Mouse (Mus musculus): Measurements from ENCODE around the gene Tmem164. TPM values are rescaled to one million over a fixed set of nuclear protein-coding genes. Genes with fewer than 3 reads are reported as not detected.
"Not testable (repeated sequence)": the region's sequence is repeated elsewhere in the genome, so short reads cannot be mapped to it uniquely, and the experiment has no call there.

Gene Tmem164
- 10 to 100 TPM; 30.6 to 58.6 (median 43.1) TPM for total RNA-seq (2022)

DNA sequence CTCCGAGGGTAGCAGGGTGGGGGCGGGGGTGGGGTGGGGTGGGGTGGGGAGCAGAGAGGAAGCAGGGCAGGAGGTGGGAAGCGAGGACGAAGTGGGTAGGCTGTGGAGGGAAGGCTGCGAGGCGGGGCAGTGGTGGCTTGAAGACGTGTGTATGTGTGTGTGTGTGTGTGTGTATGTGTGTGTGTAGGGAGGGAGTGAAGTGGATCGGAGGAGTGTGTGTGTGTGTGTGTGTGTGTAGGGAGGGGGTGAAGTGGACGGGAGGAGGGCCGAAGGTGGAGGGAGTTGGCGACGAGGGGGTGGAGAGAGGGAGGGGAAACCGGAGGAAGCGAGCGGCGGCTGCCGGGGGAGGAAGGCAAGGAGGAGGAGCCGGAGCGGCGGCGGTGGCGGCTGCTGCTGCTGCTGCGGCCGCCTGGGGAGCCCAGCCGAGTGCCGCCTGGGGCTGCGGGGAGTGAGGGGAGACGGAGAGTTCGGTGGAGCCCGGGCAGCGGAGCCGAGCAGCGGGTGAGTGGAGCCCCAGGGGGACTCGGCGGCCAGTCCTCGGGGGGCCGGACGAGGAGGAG, at the start of gene Tmem164:
TSS of gene Tmem164 (plus strand) at position 351 of the 560 bp plus-strand sequence.
- DNase-seq = peak; percentile 80

GRCm38 (mm10) chrX:142632990-142633389, 48.2 kb upstream of the Tmem164 start:
- not testable (repeated sequence) for DNase-seq

GRCm38 (mm10) chrX:142647202-142647601, 34.0 kb upstream of the Tmem164 start:
- no peak for DNase-seq

DNA sequence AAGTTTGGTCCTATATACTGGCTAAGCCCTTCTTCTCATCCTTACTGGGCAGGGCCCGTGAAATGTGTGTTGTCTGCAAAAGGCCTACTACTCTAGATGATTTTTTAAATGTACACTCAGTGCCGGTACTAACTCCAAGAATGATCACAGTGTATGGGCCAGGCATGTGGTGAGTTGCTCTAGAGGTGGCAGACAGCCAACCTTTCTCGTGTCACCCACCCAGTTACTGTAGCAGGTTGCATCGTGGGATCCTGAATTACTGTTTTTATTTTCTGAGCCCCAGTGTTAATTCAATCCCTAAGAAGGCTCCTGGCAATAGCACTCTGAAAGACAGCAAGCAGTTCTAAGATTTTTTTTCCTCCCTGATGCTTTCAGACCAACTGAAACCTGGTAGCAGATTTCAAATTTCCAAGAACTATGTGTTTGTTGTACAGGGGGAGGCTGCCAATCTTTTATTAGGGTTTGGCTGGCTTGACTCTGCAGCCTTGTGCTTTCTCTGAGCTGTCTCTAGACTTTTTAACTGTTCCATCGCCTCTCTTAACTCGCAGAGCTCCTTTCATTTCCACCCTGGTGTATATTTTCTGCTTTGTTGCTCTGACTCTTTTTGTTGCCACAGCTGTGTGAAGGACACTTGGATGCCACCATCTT, 31.0 kb upstream of the Tmem164 start:
- DNase-seq = no peak

DNA sequence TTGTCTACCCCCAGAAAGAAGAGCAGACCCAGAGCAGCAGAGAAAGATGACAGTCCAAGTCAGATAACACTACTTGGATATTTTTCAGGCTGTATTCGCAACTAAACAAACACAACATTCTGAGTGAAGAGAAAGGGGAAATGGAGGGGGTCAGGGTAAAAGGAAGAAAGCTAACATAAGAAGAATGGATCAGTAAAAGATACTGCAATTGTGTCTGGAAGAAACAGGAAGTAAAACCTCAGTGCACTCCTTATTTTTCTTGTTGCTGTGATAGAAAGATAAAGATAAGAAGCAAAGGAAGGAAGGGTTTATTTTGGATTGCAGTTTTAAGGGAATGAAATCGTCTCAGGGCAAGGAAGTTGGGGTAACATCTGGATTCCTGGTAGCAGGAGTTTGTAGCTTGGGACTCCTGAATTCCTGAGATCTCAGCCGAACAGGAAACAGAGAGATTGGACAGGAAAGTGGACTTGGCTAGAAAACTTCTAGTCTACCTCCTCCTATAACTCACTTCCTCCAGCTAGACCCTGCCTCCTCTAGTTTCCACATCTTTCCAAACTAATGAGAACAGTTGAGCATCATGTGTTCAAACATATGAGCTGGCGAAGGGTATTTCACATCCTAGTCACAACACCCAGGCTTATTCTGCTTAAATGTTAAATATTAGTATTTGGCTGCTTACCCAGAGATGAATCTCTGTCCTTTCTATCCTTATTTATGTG, 16.3 kb upstream of the Tmem164 start:
- no peak for DNase-seq

DNA sequence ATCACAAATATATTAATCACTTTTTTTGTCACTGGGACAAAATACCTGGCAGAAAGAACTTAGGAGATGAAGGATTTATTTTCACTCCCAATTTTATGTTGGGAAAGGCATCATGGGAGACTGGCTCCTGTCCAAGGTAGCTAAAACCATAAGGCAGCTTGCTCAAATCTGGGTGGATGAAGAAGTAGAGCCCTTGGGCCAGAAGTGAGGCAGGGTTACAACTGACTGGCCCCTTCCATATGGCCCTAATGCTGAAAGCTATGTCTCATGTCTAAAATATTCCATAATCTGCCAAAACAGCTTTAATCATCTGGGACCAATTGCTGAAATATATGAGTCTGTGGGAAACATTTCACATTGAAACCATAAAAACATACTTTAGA, 15.8 kb upstream of the Tmem164 start:
- no peak for DNase-seq

GRCm38 (mm10) chrX:142669312-142670091, 11.7 kb upstream of the Tmem164 start:
- DNase-seq = no peak

- no peak for DNase-seq
Measured at GRCm38 (mm10) chrX:142670121-142670520, 11.1 kb upstream of the Tmem164 start.

GRCm38 (mm10) chrX:142671141-142671540, 10.1 kb upstream of the Tmem164 start:
- no peak for DNase-seq

GRCm38 (mm10) chrX:142672701-142673100, 8.5 kb upstream of the Tmem164 start:
- DNase-seq = no peak

DNA sequence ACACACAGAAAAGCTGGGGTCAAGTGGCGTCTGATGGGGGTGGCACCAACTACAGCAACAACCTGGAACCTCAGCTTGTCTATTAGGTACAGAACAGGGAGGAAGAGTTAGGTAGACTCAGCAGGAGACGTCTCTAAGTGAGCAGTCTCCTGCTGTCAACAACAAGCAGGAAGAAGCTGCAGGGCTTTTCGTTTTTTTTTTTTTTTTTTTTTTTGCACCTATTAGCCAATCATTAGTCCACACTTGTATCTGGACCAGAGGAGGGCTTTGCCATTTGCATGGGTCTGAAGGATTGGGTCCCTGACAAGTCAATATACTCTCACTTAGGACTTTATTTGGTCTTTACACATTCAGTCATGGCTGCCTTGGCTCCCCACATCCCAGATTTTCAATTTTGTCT, 4.0 kb upstream of the Tmem164 start:
- no peak for DNase-seq

GRCm38 (mm10) chrX:142678499-142679474, 2.4 kb upstream of the Tmem164 start:
- no peak for DNase-seq

DNA sequence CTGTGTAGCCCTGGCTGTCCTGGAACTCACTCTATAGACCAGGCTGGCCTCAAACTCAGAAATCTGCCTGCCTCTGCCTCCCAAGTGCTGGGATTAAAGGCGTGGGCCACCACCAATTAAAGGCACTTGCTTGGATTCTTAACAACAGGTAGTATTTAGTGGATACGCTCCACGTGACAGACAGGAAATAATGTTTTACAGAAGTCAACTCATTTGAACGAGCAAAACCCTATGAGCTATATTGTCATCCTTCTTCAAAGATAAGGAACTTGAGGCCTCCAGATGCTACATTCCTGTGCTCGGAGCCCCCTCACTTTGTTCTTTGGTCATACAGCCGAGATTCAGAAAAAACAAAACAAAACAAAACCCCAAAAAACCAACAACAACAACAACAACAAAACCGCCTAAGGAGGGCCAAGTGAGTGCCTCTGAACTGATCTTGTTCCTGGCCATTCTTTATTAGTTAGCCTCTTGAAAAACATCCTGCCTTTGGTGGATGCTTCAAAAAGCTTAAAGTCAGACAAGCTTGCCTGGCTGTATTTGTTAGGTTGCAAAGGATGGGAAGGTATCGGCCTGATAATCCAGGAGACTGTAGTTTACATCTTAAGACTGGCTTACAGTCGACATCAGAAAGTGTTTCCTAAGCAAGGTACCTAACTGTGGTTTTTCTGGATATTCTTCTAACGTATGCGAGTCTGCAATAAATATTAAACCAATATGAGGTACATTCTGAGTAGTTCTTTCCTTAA, 1.5 kb upstream of the Tmem164 start:
- DNase-seq = no peak

GRCm38 (mm10) chrX:142680391-142681055, 683 bp upstream of the Tmem164 start:
- no peak for DNase-seq

DNA sequence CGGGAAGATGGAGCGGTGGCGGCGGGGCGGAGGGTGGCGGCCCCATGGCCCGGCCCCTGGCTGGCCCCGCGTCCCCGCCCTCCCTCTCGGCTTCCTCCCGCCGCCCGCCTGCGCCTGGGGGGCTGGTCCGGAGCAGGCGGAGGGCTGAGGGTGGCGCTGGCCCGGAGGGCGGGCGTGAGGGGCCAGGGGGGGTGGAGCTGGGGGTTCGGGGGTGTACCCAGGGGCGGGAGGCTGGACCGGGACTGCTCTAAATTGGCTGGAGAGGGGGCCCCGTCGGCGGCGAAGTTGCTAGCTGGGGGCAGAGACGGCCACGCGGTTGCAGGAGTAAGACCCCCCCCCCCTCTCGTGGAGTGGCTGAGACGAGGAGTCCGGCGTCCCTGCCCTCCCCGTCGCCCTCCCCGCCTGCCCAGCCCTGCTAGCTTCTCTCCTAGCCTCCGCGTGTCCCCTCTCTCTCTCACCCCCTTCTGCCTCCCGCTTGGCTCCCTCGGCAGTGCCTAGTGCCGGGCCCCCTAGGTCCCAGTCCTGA, 473 bp downstream of the Tmem164 start:
- peak; percentile 37 for DNase-seq

DNA sequence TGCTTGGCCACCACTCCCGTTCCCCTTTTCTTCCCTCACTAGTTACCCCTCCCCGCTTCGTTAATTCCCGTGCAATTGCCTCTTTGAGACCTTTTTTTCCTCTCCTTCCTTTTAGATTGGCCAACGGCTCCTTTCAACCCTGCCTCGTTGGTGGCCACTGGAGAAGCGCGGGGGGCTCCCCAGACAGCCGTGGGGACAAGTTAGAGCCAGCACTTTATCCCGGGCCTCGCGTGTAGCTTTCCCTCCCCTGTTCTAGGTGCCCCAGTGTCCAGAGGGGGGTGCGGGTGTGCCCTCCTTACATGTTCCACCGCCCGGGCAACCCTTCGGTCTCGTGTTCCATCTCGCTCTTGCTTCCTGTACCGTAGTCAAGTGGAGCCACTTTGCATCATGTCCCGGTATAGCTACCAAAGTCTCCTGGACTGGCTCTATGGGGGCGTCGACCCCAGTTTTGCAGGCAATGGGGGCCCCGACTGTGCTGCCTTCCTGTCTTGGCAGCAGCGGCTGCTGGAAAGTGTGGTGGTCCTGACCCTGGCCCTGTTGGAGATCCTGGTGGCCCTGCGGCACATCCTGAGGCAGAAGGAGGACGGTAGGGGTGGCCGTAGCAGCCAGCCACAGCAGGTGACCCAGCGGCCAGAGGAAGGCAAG, 1.1 kb downstream of the Tmem164 start:
- peak; percentile 17 for DNase-seq

- DNase-seq = peak; percentile 31
Measured at GRCm38 (mm10) chrX:142682990-142683389, 1.8 kb downstream of the Tmem164 start.

GRCm38 (mm10) chrX:142684674-142685073, 3.5 kb downstream of the Tmem164 start:
- DNase-seq = no peak

DNA sequence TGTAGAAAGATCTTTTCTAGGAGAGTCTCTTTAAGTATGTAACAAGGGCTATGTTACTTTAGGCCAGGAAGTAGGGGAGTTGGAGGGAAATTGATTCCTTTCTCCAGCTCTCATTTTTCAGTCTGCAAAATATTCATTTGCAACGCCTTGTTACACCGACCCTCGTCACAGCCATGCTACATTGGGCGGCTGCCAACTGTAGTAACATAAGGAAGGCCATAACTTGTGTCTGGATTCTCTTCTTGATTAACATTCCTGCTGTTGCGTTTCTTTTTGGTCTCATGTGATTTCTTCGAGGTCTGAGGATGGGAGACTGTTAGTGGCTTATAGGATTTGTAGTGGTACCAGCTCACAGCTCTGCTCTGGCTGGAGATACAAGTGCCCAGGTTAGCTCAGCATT, 4.5 kb downstream of the Tmem164 start:
- DNase-seq = no peak

- no peak for DNase-seq
Measured at GRCm38 (mm10) chrX:142688509-142688908, 7.3 kb downstream of the Tmem164 start.

Data from adrenal gland, adult 8-10 months (tissue).